Mouse (Mus musculus): ENCODE results near the gene Prss50. TPM values are rescaled to one million over a fixed set of nuclear protein-coding genes. Genes with fewer than 3 reads are reported as not detected.

The Prss50 gene
- total RNA-seq, 2 experiments from 2014 or later, result 0.54 to 0.80 TPM

DNA sequence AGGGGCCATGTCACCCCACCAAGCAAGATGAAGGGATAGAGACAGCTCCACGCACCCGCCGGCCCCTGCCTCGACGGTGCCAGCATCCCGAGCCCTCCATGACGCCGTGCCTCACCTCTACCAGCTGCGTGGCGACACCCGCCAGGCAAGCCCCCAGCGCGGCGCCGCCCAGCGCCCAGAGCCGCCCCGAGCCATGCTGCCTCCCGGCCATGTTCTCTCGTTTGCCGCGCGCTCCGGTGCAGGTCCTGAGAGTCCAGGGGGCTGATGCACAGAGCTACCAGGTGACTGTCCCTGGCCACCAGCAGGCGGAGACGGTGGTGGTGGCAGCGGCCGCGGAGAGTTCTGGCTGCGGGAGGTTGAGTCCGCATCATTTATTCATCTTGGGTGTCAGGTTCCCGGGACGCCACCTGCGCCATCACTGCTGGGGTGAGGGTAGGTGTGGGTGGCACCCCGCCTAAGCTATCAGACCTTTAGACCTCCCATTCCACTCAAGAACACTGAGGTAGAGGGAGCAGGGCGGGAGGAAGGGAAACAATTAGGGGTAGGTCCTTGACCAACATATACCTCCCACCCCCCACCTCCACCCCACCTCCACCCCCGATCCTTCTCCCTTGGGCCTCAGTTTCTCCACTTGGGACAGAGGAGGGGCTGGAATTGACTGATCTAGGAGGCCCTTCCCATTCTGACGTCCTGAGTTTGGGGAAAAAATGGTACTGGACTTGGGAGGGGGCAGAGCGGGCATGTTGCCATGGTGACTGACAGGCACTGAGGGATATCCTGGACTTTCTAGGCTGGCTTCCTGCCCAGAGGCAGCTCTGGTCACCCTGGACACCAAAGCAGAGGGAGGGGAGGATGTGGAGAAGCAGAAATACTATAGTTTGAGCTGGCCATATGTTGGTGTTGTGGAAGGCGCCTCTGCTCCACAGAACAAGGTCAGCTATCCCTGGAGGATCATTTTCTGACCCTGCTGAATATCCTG lies 16.2 kb downstream of the Prss50 start:
- DNase-seq (ENCODE audit: extremely low spot score in 1 of 2, low spot score in 1 of 2), result no peak

- DNase-seq (ENCODE audit: extremely low spot score in 1 of 2, low spot score in 1 of 2), result no peak
Measured at GRCm38 (mm10) chr9:110874660-110875191, 17.0 kb downstream of the Prss50 start.

- DNase-seq (ENCODE audit: extremely low spot score in 1 of 2, low spot score in 1 of 2), result no peak
Measured at GRCm38 (mm10) chr9:110875288-110875695, 17.5 kb downstream of the Prss50 start.

DNA sequence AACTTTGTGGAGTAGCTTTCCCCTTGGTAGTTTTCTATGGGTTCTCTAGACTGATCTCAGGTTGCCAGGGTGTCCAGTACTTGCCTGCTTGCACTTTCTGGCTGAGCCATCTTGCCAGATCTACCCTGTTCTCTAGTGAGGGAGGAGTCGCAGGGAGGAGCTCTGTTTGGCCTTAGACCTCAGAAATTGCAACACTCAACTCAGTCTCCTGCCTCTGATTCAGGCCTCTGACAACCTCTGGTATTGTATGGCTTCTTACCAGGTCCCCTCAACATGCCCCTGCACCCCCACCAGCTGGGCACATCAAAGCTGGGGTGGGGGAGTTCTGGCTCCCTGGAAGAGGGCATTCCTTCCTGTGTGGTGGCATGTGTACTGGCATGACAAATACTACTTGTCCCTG lies 19.6 kb downstream of the Prss50 start:
- no peak for DNase-seq (ENCODE audit: extremely low spot score in 1 of 2, low spot score in 1 of 2)

DNA sequence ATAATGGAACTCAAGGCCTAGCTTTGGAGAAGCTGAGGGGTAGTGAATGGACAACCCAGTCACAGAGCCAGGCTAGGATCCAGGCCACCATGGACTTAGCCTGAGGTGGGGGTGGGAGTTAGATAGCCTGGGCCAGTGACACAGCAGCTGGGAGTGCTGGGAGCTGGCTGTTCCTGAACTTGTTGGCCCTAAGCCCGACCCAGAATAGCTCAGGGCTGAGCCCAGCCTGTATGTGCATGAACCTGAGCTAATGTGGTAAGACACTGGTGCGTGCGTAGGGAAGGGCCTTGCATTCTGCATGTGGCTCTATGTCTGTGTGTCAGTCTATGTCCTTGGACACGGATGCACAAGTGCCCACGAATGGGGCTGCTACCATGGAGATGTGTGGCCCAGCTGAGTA lies 20.1 kb downstream of the Prss50 start:
- DNase-seq (ENCODE audit: extremely low spot score in 1 of 2, low spot score in 1 of 2), result peak in 1 of 2 experiments; percentile 23

- DNase-seq (ENCODE audit: extremely low spot score in 1 of 2, low spot score in 1 of 2), result no peak
Measured at GRCm38 (mm10) chr9:110879191-110879920, 21.6 kb downstream of the Prss50 start, which contains the start of gene Als2cl. Gene Als2cl (plus strand): TSS chr9:110879870.

DNA sequence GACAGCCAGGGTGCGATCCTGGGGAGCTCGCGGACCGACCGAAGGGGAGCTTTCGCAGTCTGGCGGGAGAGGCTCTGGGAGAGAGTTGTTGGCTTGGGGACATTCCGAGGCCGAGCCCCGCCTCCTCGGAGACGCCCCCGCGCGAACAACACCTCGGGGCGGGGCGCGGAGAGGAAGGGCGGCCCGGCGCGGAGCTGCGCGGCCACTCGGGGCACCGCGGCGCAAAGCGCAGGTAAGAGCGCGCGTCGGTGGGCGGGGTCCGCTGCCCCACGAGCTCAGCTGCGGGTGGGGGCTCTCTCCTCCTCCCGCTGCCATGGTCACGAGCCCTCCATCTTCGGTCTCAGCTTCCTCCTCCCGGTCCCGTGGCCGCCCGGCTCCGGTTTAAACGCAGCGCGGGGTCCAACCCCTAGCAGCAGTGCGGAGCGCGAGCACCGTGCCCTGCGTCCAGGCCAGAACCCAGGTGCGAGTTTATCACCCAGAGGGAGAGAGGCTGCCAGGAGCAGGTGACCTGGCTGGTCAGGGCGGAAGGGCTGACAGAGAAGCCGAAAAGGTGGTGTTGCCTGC lies 22.3 kb downstream of the Prss50 start, which contains the start of gene Tmie:
Gene Tmie (minus strand): TSS at position 116 of the 564 bp plus-strand sequence.
- DNase-seq (ENCODE audit: extremely low spot score in 1 of 2, low spot score in 1 of 2), result peak in 1 of 2 experiments; percentile 34

GRCm38 (mm10) chr9:110880772-110881171 lies 23.0 kb downstream of the Prss50 start:
- DNase-seq (ENCODE audit: extremely low spot score in 1 of 2, low spot score in 1 of 2), result no peak

- no peak for DNase-seq (ENCODE audit: extremely low spot score in 1 of 2, low spot score in 1 of 2)
Measured at GRCm38 (mm10) chr9:110881953-110882352, 24.2 kb downstream of the Prss50 start.

DNA sequence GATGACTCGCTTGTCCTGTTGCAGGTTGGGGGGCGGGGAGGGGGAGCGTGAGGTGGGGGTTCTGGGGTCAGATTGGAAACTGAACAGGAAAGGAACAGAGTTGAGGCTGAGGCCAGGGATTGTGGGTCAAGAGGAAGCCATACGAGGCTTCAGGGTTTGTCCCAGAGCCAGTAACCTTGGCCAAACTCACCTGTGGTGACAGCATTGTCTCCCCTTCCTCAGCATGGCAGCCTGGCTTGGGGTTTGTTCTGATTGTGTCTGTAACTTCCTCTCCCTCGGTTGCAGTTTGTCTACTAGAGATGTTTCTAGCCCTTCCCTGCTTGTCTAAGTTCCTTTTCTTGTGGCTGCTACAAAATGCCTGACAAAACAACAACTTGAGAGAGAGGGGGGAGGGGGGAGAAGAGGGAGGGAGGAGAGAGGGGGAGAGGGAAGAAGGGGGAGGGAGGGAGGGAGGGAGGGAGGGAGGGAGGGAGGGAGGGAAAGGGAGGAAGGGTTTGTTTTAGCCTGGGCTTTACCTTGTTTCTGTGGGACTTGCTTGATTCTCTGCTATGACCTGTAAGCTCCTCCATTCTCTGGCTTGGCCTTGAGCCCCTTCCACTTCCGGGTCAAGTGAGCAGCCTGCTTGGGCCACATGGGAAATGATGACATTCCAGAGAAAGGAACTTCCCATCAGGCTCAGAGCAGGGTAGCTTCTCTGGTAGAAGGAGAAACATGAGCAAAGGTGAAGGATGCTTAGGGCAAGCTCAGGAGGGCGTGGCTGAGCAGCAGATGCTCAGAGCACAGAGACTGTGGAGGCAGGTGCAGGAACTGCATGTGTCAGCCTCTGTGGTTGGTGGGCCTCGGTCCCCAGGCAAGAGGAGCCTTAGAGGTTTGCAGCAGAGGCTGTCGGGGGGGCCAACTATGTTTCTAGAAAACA lies 29.9 kb downstream of the Prss50 start:
- DNase-seq (ENCODE audit: extremely low spot score in 1 of 2, low spot score in 1 of 2), result no peak

DNA sequence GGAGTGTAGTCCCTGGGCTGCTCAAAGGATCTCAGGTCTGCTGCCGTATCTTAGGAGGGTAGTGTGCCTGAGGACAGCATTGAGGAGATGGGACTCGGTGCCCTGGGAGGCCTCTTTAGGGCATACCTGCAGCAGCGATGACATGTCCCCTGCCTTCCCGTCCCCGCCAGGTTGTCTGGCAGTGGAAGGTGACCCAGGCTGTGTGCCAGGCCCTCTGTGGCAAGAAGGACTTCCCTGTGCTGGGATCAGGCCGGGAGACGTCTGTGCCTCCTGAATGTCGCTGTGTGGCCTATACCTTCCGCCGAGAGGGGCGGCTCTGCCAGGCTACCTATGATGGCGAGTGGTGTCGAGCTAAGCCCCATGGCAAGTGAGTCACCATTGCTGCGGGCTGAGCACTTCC lies 31.2 kb downstream of the Prss50 start:
- DNase-seq (ENCODE audit: extremely low spot score in 1 of 2, low spot score in 1 of 2), result no peak

- no peak for DNase-seq (ENCODE audit: extremely low spot score in 1 of 2, low spot score in 1 of 2)
Measured at GRCm38 (mm10) chr9:110890026-110890783, 32.4 kb downstream of the Prss50 start.

DNA sequence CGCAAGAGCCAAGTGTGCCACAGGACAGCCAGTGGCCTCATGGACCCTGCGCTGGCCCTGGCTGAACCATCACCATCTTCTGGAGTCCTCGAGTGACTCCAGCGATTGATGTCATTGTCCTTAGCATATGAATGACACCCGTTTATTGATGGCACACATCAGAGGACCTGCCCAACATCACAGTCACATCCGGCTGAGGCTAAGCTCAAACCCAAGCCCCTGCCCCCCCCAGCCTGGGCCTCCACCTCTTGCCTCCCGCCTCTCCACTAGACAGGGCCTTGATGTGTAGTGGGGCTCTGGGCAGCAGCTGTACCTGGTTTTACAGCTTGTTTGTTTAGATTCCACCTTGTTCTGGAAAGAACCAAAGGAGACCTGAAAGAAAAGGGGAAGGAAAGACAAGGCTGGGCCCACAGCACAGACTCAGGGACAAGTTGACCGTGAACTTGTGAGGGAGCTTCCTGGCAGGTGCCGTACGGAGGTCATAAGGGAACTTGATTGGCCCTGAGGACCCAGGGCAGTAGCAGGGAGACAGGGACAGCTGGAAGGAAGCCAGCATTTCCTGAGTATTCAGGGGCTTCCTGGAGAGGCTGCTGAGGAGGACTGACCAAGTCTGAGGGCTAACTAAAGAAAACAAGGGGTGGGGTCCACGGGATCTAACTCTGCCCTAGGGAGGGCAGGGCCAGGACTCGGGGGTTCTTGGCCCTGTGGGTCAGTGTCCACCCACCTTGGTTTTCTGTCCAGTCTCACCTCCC lies 33.5 kb downstream of the Prss50 start:
- no peak for DNase-seq (ENCODE audit: extremely low spot score in 1 of 2, low spot score in 1 of 2)

- DNase-seq (ENCODE audit: extremely low spot score in 1 of 2, low spot score in 1 of 2), result no peak
Measured at GRCm38 (mm10) chr9:110892552-110892951, 34.8 kb downstream of the Prss50 start.

DNA sequence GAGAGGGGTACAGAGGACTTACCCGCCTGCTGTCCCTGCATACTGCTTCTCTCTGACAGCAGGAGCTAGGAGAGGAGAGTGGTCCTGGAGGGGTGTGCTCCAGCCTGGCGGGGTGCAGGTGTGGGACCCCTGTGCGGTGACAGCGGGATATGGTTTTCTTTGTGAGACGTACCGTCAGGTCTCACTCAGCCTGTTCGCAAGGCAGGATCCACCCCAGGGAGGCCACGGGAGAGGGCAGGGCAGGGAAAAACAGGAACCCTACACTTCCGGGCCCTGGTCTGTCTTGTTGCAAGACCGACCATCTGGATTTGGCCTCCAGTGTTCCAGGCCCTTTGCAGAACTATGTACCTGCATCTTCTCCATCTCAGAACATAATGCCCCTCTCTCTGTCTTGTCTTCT lies 35.7 kb downstream of the Prss50 start:
- no peak for DNase-seq (ENCODE audit: extremely low spot score in 1 of 2, low spot score in 1 of 2)

DNA sequence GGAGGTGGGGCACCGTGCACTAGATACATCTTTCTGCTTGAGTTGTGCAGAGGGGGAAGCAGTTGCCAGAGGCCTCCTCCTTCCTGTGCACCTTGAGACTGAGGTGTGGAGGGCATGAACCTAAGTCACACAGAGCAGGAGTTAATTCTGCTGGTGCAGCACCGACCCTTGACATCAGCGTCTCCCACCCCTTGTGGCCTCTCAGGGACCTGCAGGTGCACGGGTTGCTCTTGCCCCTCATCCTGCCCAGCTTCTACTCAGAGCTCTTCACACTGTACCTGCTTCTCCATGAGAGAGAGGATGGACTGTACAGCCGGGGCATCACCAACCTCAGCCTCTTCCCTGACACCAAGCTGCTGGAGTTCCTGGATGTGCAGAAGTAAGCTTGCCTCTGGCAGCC lies 37.7 kb downstream of the Prss50 start:
- no peak for DNase-seq (ENCODE audit: extremely low spot score in 1 of 2, low spot score in 1 of 2)

DNA sequence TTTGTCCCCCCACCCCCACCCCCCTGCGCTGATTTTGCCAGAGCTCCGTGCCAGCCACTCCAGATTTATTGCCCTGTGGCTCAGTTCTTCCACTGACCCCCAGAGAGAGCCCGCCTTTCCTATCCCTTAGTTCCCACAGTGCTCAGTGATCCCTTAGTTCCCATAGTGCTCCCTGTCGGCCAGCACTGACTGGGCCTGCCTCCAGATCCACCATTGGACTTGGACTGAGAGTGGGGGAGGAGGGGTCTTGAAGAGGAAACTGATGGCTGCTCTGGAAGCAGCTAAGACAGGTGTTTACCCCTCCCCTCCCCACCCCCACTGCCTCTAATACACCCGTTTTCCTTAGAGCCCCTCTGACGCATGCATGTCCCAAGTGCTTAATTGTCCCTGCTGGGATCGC lies 38.2 kb downstream of the Prss50 start:
- DNase-seq (ENCODE audit: extremely low spot score in 1 of 2, low spot score in 1 of 2), result no peak

DNA sequence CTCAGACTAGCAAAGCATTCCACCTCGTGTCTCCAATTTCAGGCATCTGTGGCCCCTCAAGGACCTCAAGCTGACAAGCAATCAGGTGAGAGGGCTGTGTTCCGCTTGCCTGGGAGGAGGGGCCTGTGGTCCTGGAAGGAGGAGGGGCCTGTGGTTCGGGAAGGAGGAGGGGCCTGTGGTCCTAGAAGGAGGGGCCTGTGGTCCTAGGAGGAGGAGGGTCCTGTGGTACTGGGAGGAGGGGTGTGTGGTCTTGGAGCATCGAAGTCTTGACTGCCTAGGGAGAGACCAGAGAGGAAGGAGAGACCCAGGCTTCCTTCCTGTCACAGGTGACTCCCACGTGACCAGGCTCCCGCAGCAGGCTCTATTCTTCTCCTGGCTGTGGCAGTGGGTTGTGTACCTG lies 38.8 kb downstream of the Prss50 start:
- no peak for DNase-seq (ENCODE audit: extremely low spot score in 1 of 2, low spot score in 1 of 2)

All from layer of hippocampus, postnatal 25 days (tissue).